Mouse (Mus musculus) monocyte, adult 59 days (primary cell): Measurements from ENCODE around the gene Wdr81. TPM values are rescaled to one million over a fixed set of nuclear protein-coding genes. Genes with fewer than 3 reads are reported as not detected.

ENCODE experiments used
- total RNA-seq, 2 experiments: library from RNA; stranded (reverse); gene quantifications; one replicate each; pipeline ENCODE4 v1.2.4; 2023

The Wdr81 gene
- 10 to 100 TPM; 45.3 to 46.2 TPM for total RNA-seq

DNA sequence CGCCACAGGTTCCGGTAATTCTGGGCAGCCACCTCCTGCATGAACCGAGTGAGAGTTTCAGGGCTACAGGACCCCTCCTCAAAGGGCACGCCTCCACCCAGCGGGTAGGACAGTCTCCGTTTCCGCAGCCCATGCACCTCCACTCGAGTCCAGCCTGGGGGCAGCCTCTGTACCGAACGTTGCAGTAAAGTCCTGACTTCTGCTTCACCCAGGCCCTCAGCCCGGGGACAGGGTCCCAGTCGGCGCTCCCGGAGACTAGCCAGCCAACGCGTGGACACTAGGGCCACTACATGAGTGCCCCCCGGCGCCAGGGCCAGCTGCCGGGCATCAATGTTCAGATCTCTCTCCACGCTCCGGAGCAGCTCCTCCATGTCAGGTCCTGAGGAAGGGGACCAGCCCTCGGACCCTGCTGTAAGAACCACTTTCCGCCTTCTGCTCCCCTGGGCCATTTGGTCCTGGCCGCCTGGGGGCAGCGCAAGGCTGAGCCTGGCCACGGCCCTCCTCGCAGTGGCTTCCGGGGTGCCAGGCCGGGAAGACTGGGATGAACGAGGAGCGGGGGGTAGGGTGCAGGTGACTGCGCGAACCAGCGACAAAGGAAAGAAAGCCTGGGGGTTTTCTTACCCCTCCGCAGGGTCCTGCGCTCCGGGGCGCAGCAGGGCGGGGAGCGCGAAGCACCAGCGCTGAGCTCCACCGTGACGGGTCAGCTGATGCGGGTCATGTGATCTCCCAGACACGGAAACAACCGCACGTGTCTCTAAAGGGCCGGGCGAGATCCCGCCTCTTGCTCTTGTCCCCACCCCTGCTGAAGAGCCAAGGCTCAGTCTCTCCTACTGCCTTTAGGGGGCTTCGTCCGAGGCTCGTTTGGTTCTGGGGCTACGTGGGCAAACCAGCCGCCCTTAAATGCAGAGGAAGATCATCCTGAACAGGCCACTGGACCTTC lies at the start of gene Wdr81:
TSS of gene Wdr81 (minus strand) at position 727 of the 940 bp plus-strand sequence.

DNA sequence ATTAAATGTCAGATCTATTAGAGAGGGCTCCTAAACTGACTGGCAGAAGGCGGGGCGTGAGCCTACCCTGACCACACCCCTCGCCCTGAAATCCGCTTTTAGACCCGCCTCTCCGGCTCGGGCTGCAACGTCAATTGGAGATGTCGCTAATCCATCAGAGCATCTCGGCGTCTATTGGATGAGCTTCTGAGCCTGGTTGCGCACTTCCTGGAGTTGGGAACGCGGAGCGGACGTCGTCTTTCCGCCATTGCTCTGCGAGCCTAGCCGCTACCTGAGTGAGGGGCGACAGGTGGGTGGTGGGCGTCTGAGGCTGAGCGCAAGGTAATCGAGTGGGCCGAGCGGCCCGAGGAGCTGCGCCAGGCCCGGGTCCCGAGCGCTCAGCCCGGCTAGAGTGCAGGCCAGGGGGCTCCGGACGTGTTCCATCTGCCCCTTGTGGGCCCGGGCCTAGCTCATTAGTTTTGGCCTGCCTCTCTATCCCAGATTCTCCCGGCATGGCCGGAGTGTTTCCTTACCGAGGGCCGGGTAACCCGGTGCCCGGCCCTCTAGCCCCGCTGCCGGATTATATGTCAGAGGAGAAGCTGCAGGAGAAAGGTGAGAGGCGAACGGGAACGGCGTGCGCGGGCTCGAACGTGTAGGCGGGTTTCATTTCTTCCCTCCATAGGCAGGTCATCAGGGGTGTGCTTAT lies 32.2 kb upstream of the Wdr81 start, which contains the start of gene Prpf8:
TSS of gene Prpf8 (plus strand) at position 216 of the 685 bp plus-strand sequence.

DNA sequence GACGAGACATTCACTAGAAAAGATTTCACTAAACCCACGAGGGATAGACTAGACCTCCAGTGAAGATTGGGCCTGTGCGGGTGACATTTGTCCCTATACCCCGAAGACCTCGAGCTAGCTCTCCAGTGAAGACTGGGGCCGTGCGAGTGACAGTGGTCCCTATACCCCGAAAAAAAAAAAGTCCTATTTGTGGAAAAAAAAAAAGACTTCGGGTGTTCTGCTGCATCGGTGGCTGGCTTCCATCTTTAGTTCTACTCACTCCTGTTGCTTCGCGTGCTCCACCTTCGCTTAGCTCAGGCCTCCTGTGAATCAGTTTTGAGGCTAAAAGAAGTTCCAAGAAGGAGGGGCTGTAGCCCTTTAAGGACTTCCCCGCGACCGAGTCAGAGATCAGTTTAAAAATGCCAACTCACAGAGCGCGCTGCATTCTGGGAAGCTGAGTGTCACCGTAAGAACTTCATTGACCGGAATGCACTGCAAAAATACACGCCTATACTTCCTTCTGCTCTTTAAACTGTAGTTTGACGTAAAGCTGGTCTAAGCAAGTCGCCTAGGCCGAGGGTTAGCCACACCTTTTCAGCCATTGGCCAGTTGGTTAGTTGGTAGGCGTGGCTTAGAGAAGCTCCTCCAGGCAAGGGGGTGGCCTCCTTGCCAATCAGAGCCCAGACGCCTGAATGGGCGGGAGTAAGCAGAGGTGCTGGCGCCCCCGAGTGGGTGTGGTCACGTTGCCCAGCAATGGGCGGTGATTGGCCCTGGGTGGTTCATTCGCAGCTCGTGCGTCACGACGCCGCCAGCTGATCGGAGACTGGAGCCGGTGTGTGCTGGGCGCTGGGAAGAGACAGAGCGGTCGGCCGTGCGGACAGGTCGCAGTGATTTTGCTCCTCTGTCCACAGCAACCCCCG lies 6.6 kb upstream of the Wdr81 start, which contains the start of gene Tlcd2:
TSS of gene Tlcd2 (plus strand) at position 872 of the 899 bp plus-strand sequence.

DNA sequence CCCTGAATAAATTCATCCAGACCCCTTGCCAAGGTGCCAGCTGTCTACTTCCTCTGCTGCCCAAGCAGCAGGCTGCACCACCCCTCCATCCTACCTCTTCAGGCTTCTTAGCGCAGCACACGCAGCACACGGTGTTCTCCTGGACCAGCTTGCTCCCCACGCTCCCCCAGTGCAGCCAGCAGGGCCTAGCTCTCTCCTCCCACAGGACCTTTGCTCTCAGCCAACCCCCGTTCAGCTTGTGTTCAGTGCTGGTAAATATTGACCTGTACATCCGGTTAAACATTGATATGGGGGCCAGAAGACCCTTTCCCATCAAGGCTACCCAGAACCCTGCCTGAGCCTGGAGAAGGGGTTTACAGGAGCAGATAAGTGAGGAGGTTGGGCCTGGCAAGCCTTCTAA lies 15.2 kb downstream of the Wdr81 start, which contains the start of gene Serpinf2:
TSS of gene Serpinf2 (minus strand) at position 229 of the 400 bp plus-strand sequence.

DNA sequence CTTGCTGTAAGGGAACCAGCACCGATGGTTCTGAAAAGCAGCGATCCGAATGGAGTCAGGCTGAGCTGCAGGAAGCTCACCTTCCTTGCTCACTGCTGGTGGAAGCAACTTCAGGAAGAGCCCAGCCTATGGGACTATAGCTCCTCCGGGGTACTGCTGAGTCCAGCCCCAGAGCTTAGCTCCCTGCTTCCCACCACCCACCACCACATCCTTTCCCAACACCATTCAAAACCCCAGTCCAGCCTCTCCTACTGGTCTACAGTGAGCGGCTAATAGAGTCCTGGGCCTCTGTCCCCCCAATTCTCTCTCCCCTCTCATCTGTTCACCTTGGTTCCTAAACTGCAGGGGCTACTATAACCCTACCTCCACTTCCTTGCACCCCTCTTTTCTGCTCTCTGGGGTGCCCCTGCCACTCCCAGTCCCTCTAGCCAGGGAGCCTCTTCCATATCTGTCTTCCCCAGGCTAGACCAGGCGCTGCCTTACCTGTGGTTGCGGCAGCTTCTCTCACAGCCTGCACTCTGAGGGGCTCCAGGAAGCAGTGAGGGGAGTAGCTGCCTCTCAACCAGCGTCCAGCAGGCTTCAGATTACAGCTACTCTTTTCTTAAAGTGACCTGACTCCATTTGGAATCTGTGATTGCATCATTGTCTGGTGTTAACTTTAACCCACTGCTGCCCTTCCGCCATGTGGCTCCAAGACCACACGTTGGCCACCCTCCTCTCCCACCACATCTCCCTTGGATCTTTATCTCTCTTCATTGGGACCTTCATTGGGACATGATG lies 32.3 kb downstream of the Wdr81 start, which contains the start of gene Serpinf1:
TSS of gene Serpinf1 (minus strand) at position 689 of the 780 bp plus-strand sequence.

Other genes starting within 250 kb of the Wdr81 start
- gene Rpa1, start 106.4 kb downstream of the Wdr81 start, total RNA-seq, result 10 to 100 TPM; 27.9 to 31.4 TPM
- 1 to 10 TPM; 2.9 to 3.1 TPM for gene Smyd4, start 106.3 kb downstream of the Wdr81 start, total RNA-seq
- gene Serpinf1, start 32.0 kb downstream of the Wdr81 start, total RNA-seq, result 10 to 100 TPM in 1 of 2 experiments, 1 to 10 TPM in 1; 9.7 to 10.2 TPM
- under 1 TPM; 0.24 to 0.86 TPM for gene Serpinf2, start 15.1 kb downstream of the Wdr81 start, total RNA-seq
- gene Tlcd2, start 7.0 kb upstream of the Wdr81 start, total RNA-seq, result 1 to 10 TPM; 4.7 to 5.7 TPM
- 100 to 1,000 TPM; 112 to 118 TPM for gene Prpf8, start 32.1 kb upstream of the Wdr81 start, total RNA-seq
- gene Rilp, start 55.4 kb upstream of the Wdr81 start, total RNA-seq, result 1 to 10 TPM; 6.6 to 9.5 TPM
- gene Scarf1, start 58.8 kb upstream of the Wdr81 start, total RNA-seq, result 1 to 10 TPM; 4.5 to 5.0 TPM
- 100 to 1,000 TPM; 172 TPM for gene Slc43a2, start 77.0 kb upstream of the Wdr81 start, total RNA-seq
- gene Pitpna, start 133.4 kb upstream of the Wdr81 start, total RNA-seq, result 100 to 1,000 TPM; 398 to 416 TPM
- 100 to 1,000 TPM; 101 to 111 TPM for gene Inpp5k, start 176.3 kb upstream of the Wdr81 start, total RNA-seq
- 100 to 1,000 TPM; 168 to 182 TPM for gene Myo1c, start 195.8 kb upstream of the Wdr81 start, total RNA-seq
- gene Crk, start 224.5 kb upstream of the Wdr81 start, total RNA-seq, result 100 to 1,000 TPM in 1 of 2 experiments, 10 to 100 TPM in 1; 95.5 to 118 TPM